Mouse (Mus musculus) MEL (cell line): ENCODE measurements around the gene Psme2.

ENCODE experiments used
- HCFC1 ChIP-seq: IDR thresholded peaks from 2 replicates; pipeline ENCODE4 v1.6.1; 2012; ENCODE audit warnings: low read depth, mild to moderate bottlenecking, inconsistent platforms, low read length, improper control_type of control experiment, moderate library complexity
- POLR2AphosphoS2 ChIP-seq: IDR thresholded peaks from 2 replicates; pipeline ENCODE4 v1.6.1; 2011; ENCODE audit warnings: low read length, improper control_type of control experiment

DNA sequence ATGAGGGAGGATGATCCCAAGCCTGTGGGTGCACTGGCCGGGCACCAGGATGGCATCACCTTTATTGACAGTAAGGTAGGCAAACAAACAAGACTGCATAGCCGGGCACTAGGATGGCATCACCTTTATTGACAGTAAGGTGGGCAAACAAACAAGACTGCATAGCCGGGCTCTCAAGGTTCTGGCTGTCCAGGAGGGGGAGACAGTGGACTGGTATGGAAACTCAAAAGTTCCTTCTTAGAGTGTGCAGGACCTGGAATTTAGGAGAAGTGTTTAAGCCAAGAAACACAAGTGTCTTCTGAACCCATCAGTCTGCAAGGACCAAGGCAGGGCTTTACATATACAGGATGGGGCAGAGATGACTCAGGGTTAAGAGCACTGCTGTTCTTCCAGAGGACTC lies 25.2 kb downstream of the Psme2 start:
- TF ChIP-seq POLR2AphosphoS2 (no peak), HCFC1 (no peak)
